Mouse (Mus musculus) left cerebral cortex, adult 2 months (tissue): Measurements from ENCODE around the gene Leng8. TPM values are rescaled to one million over a fixed set of nuclear protein-coding genes. Genes with fewer than 3 reads are reported as not detected.

Experiments used
- DNase-seq, 2 experiments: peaks; one replicate each; pipeline ENCODE4 v3.0.0; 2021 to 2022; ENCODE audit warnings: low spot score in 2 of 2, mixed read lengths in 1 of 2; ENCODE audit errors: extremely low spot score in 1 of 2
- H3K27ac ChIP-seq: fragments of 200-600 bp; 2 replicates; pipeline ENCODE4 v1.8.1; 2022
- H3K4me3 ChIP-seq: fragments of 200-600 bp; 2 replicates; pipeline ENCODE4 v1.8.1; 2022
- CTCF ChIP-seq: fragments of 200-600 bp; IDR thresholded peaks from 2 replicates; pipeline ENCODE4 v1.8.1; 2022; ENCODE audit warnings: antibody characterized with exemption, mild to moderate bottlenecking, moderate library complexity
- intact Hi-C: fragments of 180-260 bp; cut with DNase I; formaldehyde crosslinking; loops from one replicate; pipeline ENCODE4 v1.15.1; 2025
- total RNA-seq, 2 experiments: library from RNA; stranded (reverse); gene quantifications; 2 replicates each; pipeline ENCODE4 v1.2.3; 2021

The Leng8 gene
- total RNA-seq, 2 experiments from 2014 or later: 178 to 184 TPM

- Histone ChIP-seq H3K4me3 (no peak overlapping the region), H3K27ac (peak overlapping the region; percentile 88)
- intact Hi-C loops: no loop called here
- TF ChIP-seq CTCF: no peak
- peak in 1 of 2 experiments; percentile 8 for DNase-seq
Observed at GRCm38 (mm10) chr7:4127894-4128293, 8.9 kb upstream of the Leng8 start.

- intact Hi-C loops: no loop called here
- H3K27ac ChIP-seq: peak overlapping the region; percentile 88; the same call in 1 of the 2 replicates
- DNase-seq: peak in 1 of 2 experiments; percentile 14
Observed at GRCm38 (mm10) chr7:4128860-4129259, 8.0 kb upstream of the Leng8 start.

GRCm38 (mm10) chr7:4130686-4131452, 6.0 kb upstream of the Leng8 start:
- no peak overlapping the region for H3K4me3 ChIP-seq
- intact Hi-C loops: loop anchor here (10.0 kb wide), 2 partner anchors 294 to 374 kb away; partner anchors contain the start of gene Ppp1r12c
- DNase-seq: peak; percentile 83 to 84
- peak; percentile 80 for TF ChIP-seq CTCF
- H3K27ac ChIP-seq: peak overlapping the region; percentile 61

More at GRCm38 (mm10) chr7:4128860-4129259, 8.0 kb upstream of the Leng8 start:
- no peak for TF ChIP-seq CTCF
- H3K4me3 ChIP-seq: no peak overlapping the region

GRCm38 (mm10) chr7:4131964-4132363, 4.9 kb upstream of the Leng8 start:
- Histone ChIP-seq H3K27ac (peak overlapping the region; percentile 86), H3K4me3 (no peak overlapping the region)
- TF ChIP-seq CTCF: no peak
- peak; percentile 9 to 24 for DNase-seq
- intact Hi-C loops: loop anchor here (2.0 to 10.0 kb wide), 3 partner anchors 27 to 373 kb away; partner anchors contain the start of gene Ppp1r12c

GRCm38 (mm10) chr7:4132581-4132980, 4.3 kb upstream of the Leng8 start:
- Histone ChIP-seq H3K4me3 (no peak overlapping the region), H3K27ac (peak overlapping the region; percentile 86)
- DNase-seq: peak; percentile 50 to 54
- TF ChIP-seq CTCF: no peak
- intact Hi-C loops: loop anchor here (2.0 to 10.0 kb wide), 3 partner anchors 28 to 372 kb away; partner anchors contain the start of gene Ppp1r12c

GRCm38 (mm10) chr7:4132998-4133397, 3.8 kb upstream of the Leng8 start:
- TF ChIP-seq CTCF: no peak
- peak overlapping the region; percentile 86 for H3K27ac ChIP-seq
- intact Hi-C loops: loop anchor here (2.0 to 10.0 kb wide), 3 partner anchors 28 to 372 kb away; partner anchors contain the start of gene Ppp1r12c

GRCm38 (mm10) chr7:4134911-4135310, 1.9 kb upstream of the Leng8 start:
- DNase-seq: peak in 1 of 2 experiments; percentile 6
- intact Hi-C loops: loop anchor here (5.0 to 10.0 kb wide), 3 partner anchors 290 to 947 kb away; partner anchors contain the start of genes Epn1 and Ppp1r12c

More at GRCm38 (mm10) chr7:4132998-4133397, 3.8 kb upstream of the Leng8 start:
- peak; percentile 20 to 26 for DNase-seq
- no peak overlapping the region for H3K4me3 ChIP-seq

GRCm38 (mm10) chr7:4136404-4136770, 452 bp upstream of the Leng8 start:
- no peak for TF ChIP-seq CTCF
- no peak for DNase-seq
- H3K27ac ChIP-seq: peak overlapping the region; percentile 96
- H3K4me3 ChIP-seq: peak overlapping the region; percentile 77
- intact Hi-C loops: loop anchor here (2.0 to 10.0 kb wide), 4 partner anchors 16 to 946 kb away; partner anchors contain the start of genes Epn1 and Ppp1r12c

More at GRCm38 (mm10) chr7:4134911-4135310, 1.9 kb upstream of the Leng8 start:
- Histone ChIP-seq H3K27ac (peak overlapping the region; percentile 15), H3K4me3 (no peak overlapping the region)
- no peak for TF ChIP-seq CTCF

GRCm38 (mm10) chr7:4137746-4138145, 907 bp downstream of the Leng8 start:
- TF ChIP-seq CTCF: no peak
- intact Hi-C loops: loop anchor here (2.0 to 10.0 kb wide), 4 partner anchors 17 to 945 kb away; partner anchors contain the start of genes Epn1 and Ppp1r12c
- no peak for DNase-seq
- Histone ChIP-seq H3K4me3 (peak overlapping the region; percentile 77), H3K27ac (peak overlapping the region; percentile 96)

GRCm38 (mm10) chr7:4138181-4138580, 1.3 kb downstream of the Leng8 start:
- DNase-seq: peak in 1 of 2 experiments; percentile 12
- no peak for TF ChIP-seq CTCF
- intact Hi-C loops: loop anchor here (5.0 to 10.0 kb wide), 3 partner anchors 287 to 944 kb away; partner anchors contain the start of genes Epn1 and Ppp1r12c
- Histone ChIP-seq H3K4me3 (peak overlapping the region; percentile 77), H3K27ac (no peak overlapping the region)

GRCm38 (mm10) chr7:4138671-4139070, 1.8 kb downstream of the Leng8 start:
- no peak for TF ChIP-seq CTCF
- peak in 1 of 2 experiments; percentile 9 for DNase-seq
- Histone ChIP-seq H3K27ac (no peak overlapping the region), H3K4me3 (no peak overlapping the region)
- intact Hi-C loops: loop anchor here (5.0 to 10.0 kb wide), 3 partner anchors 286 to 944 kb away; partner anchors contain the start of genes Epn1 and Ppp1r12c

- no peak overlapping the region for H3K27ac ChIP-seq
- DNase-seq: peak; percentile 7 to 10
- intact Hi-C loops: loop anchor here (5.0 to 10.0 kb wide), 3 partner anchors 285 to 943 kb away; partner anchors contain the start of genes Epn1 and Ppp1r12c
- H3K4me3 ChIP-seq: no peak overlapping the region
- TF ChIP-seq CTCF: no peak
Observed at GRCm38 (mm10) chr7:4139391-4139790, 2.6 kb downstream of the Leng8 start.
